Mouse (Mus musculus) gastrocnemius, adult 8-10 months (tissue): ENCODE measurements around the gene Slit3. TPM values are rescaled to one million over a fixed set of nuclear protein-coding genes. Genes with fewer than 3 reads are reported as not detected.

Experiments used
- DNase-seq, 2 experiments: peaks; one replicate each; pipeline ENCODE4 v3.0.0; 2022; ENCODE audit warnings: low spot score in 2 of 2
- microRNA-seq: library from miRNA; unstranded; fragments of <30 nt; microRNA quantifications from one replicate; pipeline ENCODE4 v1.2.0, GENCODE M21; 2022
- total RNA-seq, 4 experiments: library from RNA; stranded (reverse); gene quantifications; 2 replicates each; pipeline ENCODE4 v1.2.4; 2022

The Slit3 gene
- total RNA-seq, 4 experiments from 2014 or later, result 5.1 to 11.7 (median 6.9) TPM

DNA sequence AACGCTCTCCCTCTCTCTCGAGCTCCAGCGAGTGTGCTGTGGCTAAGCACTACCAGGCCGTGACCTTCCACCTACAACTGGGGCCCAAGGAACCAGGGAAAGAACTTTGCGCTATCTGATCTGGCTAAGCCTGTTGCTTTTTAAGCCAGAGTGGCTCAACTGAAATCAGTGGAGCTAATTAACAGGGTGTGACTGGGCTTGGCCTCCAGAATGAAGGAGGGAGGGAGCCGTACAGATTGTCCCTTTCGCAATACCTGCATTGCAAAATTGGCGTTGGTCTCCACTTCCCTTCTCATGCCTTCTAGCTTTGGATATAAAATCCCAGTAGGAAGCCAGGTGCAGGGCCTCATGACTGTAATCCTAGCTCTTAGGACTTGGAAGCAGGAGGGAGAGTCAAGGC, 629.6 kb downstream of the Slit3 start:
- DNase-seq, result peak; percentile 77 to 80

GRCm38 (mm10) chr11:35754906-35755418, 633.9 kb downstream of the Slit3 start:
- DNase-seq, result no peak

DNA sequence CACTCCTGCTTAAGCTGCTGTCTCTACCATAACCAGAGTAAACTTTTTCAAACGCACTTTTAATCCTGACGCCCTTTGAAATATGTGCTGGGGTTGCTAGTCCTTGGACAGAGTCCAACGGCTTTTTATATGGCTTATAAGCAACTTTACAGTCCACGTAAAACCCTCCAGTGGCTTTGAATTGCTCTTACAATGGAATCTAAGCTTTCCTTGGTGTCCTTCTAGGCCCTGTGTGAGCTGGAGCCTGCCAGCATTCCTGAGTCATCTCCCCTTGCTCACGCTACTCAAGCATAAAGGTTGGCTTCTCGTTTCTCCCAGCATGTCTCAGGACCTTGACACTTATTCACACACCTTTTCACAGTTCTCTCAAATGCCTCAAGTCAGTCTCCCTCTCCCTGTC, 634.5 kb downstream of the Slit3 start:
- DNase-seq, result no peak

DNA sequence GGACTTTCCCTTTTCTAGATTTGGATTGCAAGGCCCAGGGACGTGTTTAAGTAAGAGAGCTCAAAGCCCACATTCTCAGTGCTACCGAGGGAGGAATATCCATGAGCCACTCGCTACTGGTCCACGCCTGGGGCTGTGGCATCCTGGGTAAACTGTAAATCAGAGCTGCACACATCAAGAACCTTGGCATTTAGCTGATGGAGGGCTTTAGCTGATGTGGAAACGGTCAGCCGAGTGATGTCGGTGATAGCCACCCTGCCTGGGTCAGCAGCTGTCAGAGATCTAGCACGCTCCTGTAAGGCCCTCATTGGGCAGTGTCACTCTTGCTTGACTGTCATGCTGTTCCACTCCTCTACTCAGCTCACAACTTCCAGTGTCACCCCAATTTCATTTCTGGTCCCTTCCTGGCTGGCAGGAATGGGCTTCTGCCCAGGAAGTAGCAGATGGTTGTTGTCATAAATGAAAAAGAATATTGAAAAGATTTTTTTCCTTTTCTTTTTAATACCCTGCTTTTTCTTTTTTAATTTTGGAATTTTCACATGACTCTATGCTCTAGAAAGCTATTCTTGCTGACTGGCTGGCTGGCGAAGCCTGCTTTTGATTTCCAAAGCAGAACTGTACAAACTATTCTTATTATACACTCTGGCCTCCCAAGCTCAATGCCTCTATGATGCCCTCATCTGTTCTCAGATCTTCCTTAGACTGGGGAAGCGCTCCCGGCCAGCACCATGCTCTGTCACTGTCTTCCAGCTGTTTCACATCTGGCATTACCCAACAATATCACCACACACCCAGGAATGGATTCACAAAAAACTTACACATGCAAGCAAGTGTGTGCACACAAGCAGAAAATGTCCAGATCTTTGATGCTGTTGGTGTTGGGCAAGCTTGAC, 635.6 kb downstream of the Slit3 start:
- DNase-seq, result no peak

Small RNA genes within 50 kb of the gene (microRNA-seq; reads per million reads assigned to microRNA genes)
- 2.5 reads per million for gene Mir218-2
